Mouse (Mus musculus) midbrain, postnatal 0 days (tissue): ENCODE data around the gene Trf. TPM values are rescaled to one million over a fixed set of nuclear protein-coding genes. Genes with fewer than 3 reads are reported as not detected.

Experiments used
- ATAC-seq: fragments of 200-750 bp; cut with Nextera tagmentation; 2 replicates; pipeline ENCODE4 v1.8.0; 2017; ENCODE audit warnings: moderate number of reproducible peaks, mild to moderate bottlenecking, moderate TSS enrichment, moderate library complexity; ENCODE audit not compliant: low FRiP score
- DNase-seq: peaks from one replicate; pipeline ENCODE4 v3.0.0-alpha.2; 2015; ENCODE audit warnings: low spot score
- H3K27ac ChIP-seq: fragments of 300-500 bp; sonication (generic); 2 replicates; pipeline ENCODE4 v1.5.1; 2014; ENCODE audit warnings: low read depth, mild to moderate bottlenecking, low read length, mixed read lengths
- H3K27me3 ChIP-seq: fragments of 300-500 bp; sonication (generic); 2 replicates; pipeline ENCODE4 v1.6.1; 2014; ENCODE audit warnings: low read length, control low read depth, mixed read lengths; ENCODE audit not compliant: insufficient read depth
- H3K36me3 ChIP-seq: fragments of 300-500 bp; sonication (generic); 2 replicates; pipeline ENCODE4 v1.6.1; 2014; ENCODE audit warnings: low read length, control low read depth, mixed read lengths; ENCODE audit not compliant: insufficient read depth
- H3K4me1 ChIP-seq: fragments of 300-500 bp; sonication (generic); 2 replicates; pipeline ENCODE4 v1.6.1; 2014; ENCODE audit warnings: mild to moderate bottlenecking, control low read depth, antibody characterized with exemption, low read length, mixed read lengths; ENCODE audit not compliant: insufficient read depth
- H3K4me2 ChIP-seq: fragments of 300-500 bp; sonication (generic); 2 replicates; pipeline ENCODE4 v1.6.1; 2014; ENCODE audit warnings: low read depth, mild to moderate bottlenecking, low read length, mixed read lengths; ENCODE audit not compliant: poor library complexity, severe bottlenecking
- H3K4me3 ChIP-seq: fragments of 300-500 bp; sonication (generic); 2 replicates; pipeline ENCODE4 v1.5.1; 2014; ENCODE audit warnings: low read depth, mild to moderate bottlenecking, low read length, moderate library complexity
- H3K9ac ChIP-seq: fragments of 300-500 bp; sonication (generic); replicated peaks from 2 replicates; pipeline ENCODE4 v1.6.1; 2014; ENCODE audit warnings: mild to moderate bottlenecking, low read length, moderate library complexity, mixed read lengths; ENCODE audit not compliant: poor library complexity, severe bottlenecking
- H3K9me3 ChIP-seq: fragments of 300-500 bp; sonication (generic); 2 replicates; pipeline ENCODE4 v1.6.1; 2016; ENCODE audit warnings: low read length, control low read depth
- CTCF ChIP-seq: IDR thresholded peaks from 2 replicates; pipeline ENCODE4 v1.5.1; 2016; ENCODE audit warnings: antibody characterized with exemption, mild to moderate bottlenecking
- WGBS: fragments of 180-500 bp; shearing (Covaris S2); extraction: QIAGEN DNeasy Blood & Tissue Kit; methylation state at CpG from one replicate; pipeline ENCODE4 v1.1.7; 2014; 5-methylcytosine and 5-hydroxymethylcytosine counted together
- polyA plus RNA-seq: library from polyadenylated mRNA; unstranded; fragments of >200 nt; fragmentation: Nextera tagmentation; extraction: Ambion mirVana; gene quantifications from 2 replicates; pipeline ENCODE4 v1.2.1, GENCODE M21; 2015
- total RNA-seq: library from RNA; depleted of rRNA; stranded (reverse); fragments of >200 nt; gene quantifications from 2 replicates; pipeline ENCODE4 v1.2.3, GENCODE M21; 2014

The Trf gene
- total and polyA plus RNA-seq, 2 experiments from 2014 or later = 22.7 to 29.9 TPM

DNA sequence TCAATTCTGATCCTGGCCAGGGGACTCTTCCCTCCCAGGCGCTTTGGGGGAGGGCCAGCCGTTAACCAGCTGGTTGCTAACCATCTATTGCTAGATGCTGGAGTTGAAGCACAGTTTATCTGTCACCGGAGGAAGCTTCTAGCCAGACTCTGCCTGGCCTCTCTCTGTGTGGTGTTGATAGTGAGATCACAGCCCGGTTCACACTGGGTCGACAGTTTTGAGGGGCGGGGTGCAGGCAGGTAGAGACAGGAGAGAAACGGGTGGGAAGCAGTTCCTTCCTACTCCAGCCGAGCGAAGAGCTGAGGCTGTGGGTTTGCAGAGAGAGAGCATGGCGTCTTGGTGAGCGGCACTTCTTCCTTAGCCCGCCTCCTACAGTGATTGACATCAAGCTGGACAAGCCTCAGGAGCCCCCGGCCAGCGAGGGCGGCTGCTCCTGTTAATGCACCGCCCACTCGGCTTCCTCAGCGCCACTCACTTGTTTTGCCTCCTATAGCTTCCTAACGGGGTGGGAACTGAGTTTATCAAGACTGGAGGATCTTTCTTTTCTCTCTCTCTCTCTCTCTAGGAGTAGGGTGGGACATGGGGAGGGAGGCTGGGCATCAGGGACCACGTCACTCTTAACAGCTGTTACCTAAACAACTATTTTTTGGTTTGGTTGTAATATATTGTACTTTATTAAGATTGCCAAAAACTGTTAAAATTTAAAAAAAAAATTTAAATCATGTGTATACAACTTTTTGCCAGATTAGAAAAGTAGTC, 49.3 kb downstream of the Trf start:
- Histone ChIP-seq H3K9ac (no peak overlapping the region), H3K4me2 (peak overlapping the region; percentile 25; the same call in 1 of the 2 replicates), H3K4me3 (no peak overlapping the region), H3K27ac (no peak overlapping the region), H3K9me3 (no peaks in the 10 kb centered on the region), H3K36me3 (peaks cover 19% of the 10 kb centered on the region), H3K27me3 (no peaks in the 10 kb centered on the region), H3K4me1 (no peaks in the 10 kb centered on the region)
- 9% methylated on average over 20 of the region's 20 CpGs for WGBS
- DNase-seq (peak; percentile 83), ATAC-seq (0 out of 2 replicates have a peak, but pooled peaks have one; percentile 38)
- TF ChIP-seq CTCF = no peak

DNA sequence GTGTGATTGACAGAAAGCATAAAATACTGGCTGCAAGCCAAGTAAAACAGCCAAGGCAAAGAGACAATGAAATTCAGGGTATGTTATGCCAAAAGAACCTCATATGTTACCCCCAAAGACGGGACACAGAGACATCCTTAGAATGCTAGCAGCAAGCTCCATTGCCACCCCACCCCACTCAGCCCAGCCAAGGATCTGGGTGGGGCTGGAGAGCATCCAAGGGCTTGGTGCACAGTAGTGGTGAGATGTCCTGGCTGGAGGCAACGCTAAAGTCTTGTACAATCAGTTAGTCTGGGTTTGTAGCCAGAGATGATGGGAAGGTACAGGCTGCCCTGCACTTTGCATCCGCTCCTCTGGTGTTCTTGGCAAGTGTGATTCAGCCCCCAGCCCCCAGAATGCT, 49.9 kb downstream of the Trf start:
- Histone ChIP-seq H3K4me1 (no peaks in the 10 kb centered on the region), H3K4me2 (peak overlapping the region; percentile 25; the same call in 1 of the 2 replicates), H3K9me3 (no peaks in the 10 kb centered on the region), H3K4me3 (no peak overlapping the region), H3K36me3 (peaks cover 20% of the 10 kb centered on the region), H3K27me3 (no peaks in the 10 kb centered on the region), H3K9ac (no peak overlapping the region), H3K27ac (no peak overlapping the region)
- 49% methylated on average over 3 of the region's 3 CpGs for WGBS
- TF ChIP-seq CTCF = no peak
- DNase-seq (peak; percentile 19), ATAC-seq (0 out of 2 replicates have a peak, but pooled peaks have one; percentile 27)

DNA sequence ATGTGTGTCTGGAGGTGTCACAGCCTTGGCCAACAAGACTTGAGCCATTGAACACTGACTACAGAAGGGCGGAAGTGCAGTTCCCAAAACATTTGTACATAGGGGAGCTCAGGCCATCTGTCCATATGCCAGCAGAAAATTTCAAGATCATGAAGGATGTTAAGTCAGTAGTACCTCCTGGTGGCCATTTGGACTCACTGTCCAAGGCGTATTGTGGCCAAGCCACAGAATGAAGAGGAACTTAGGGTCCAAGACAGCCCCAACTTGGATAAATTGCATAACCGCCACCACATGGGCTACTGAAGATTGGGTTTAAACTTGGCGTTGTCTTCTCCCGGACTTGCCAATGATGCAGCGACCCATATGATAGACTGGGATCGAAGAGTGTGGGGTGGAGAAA, 54.6 kb downstream of the Trf start:
- Histone ChIP-seq H3K4me2 (no peak overlapping the region), H3K9ac (no peak overlapping the region), H3K4me1 (no peaks in the 10 kb centered on the region), H3K36me3 (peaks cover 21% of the 10 kb centered on the region), H3K4me3 (no peak overlapping the region), H3K27ac (no peak overlapping the region), H3K27me3 (no peaks in the 10 kb centered on the region), H3K9me3 (no peaks in the 10 kb centered on the region)
- 95% methylated on average over 7 of the region's 7 CpGs for WGBS
- TF ChIP-seq CTCF = no peak; the same call in 1 of the 2 replicates
- DNase-seq (no peak), ATAC-seq (no peak)

DNA sequence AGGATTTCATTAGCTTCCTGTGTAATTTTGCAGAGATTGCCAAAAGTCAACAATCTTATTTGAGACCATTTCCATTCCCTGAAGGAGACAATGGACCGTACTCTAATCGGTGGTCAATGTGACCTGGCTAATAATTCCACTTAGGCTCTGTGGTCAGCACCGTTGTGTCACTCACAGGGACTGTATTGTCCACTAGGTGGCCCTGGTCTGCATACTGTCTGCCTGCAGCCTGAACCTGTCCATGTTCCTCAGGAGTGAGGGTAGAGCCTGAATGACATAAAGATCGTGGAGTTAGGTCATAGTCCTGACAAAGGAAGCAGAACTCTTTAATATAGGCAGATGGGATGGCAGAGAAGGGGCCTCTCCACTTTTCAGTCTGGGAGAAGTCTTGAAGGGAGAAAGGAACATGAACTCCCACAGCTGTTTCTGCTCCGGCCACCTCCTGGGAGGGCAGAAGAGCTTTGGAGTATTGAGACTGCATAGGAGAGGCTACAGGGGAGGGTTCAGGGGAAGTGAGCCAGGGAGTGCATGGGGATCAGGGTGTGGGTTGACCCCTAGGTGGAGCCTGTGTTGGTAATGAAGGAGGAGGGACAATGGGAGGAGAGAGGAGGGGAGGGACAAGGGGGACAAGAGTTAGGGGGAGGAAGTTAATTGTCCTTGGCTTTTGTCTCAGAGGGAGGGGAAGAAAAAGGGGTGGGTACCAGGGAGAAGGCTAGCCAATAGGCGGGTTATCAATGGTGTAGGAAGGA, 55.3 kb downstream of the Trf start:
- DNase-seq = peak; percentile 45
- peak; percentile 73 for TF ChIP-seq CTCF
- 66% methylated on average over 6 of the region's 6 CpGs for WGBS
- Histone ChIP-seq H3K4me3 (no peak overlapping the region), H3K36me3 (peaks cover 26% of the 10 kb centered on the region), H3K27ac (no peak overlapping the region), H3K9ac (no peak overlapping the region), H3K4me1 (no peaks in the 10 kb centered on the region), H3K9me3 (no peaks in the 10 kb centered on the region), H3K4me2 (no peak overlapping the region), H3K27me3 (no peaks in the 10 kb centered on the region)
- no peak for ATAC-seq

DNA sequence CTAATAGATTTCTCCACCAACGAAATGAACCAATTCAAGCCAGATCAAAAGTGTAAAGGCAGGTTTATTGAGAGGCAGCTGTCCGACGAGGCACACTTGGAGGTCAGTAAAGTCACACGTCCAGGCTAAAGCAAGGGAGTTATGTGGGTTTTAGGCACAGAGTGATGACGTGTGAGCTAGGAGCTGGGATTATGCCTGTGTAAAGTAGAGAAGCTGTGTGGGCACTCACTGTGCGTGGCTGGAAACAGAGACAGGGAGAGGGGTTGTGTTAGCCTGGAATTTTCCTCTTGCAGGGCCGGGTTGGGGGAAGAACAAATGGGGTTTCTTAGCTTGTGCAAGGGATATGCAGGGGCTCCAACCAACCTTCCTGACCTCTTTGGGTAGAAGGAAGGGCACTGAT, 61.5 kb downstream of the Trf start:
- no peak for DNase-seq
- H3K27me3 ChIP-seq = no peaks in the 10 kb centered on the region
- no peak for TF ChIP-seq CTCF
- no peaks in the 10 kb centered on the region for H3K4me1 ChIP-seq
- no peak overlapping the region for H3K9ac ChIP-seq
- WGBS = 69% methylated on average over 7 of the region's 7 CpGs
- no peak overlapping the region for H3K4me3 ChIP-seq
- peaks cover 52% of the 10 kb centered on the region for H3K36me3 ChIP-seq
- H3K9me3 ChIP-seq = no peaks in the 10 kb centered on the region
- ATAC-seq = no peak
- H3K4me2 ChIP-seq = no peak overlapping the region
- no peak overlapping the region for H3K27ac ChIP-seq

DNA sequence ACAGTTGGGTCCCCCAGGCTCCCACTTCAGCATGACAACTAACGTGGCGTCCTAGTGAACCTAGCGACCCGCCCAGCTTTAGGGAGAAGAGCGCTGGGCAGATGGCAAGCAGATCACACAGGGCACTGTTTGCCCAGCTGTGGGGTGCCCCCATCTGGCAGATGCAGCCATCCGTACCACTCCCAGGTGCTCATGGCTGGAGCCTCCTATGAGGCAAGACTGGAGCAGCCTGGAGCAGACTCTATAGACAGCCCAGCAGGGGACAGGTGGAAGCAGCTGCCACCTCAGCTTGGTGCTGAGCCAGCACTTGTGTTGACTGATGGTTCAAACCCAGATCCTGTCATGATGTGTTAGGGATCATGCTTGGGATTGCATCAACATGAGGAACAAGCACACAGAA, 62.2 kb downstream of the Trf start:
- 71% methylated on average over 6 of the region's 6 CpGs for WGBS
- no peak overlapping the region for H3K27ac ChIP-seq
- H3K9me3 ChIP-seq = no peaks in the 10 kb centered on the region
- DNase-seq (peak; percentile 75), ATAC-seq (peak; percentile 50; the same call in 1 of the 2 replicates)
- no peak for TF ChIP-seq CTCF
- no peaks in the 10 kb centered on the region for H3K27me3 ChIP-seq
- no peak overlapping the region for H3K4me2 ChIP-seq
- peaks cover 57% of the 10 kb centered on the region for H3K36me3 ChIP-seq
- no peak overlapping the region for H3K4me3 ChIP-seq
- no peaks in the 10 kb centered on the region for H3K4me1 ChIP-seq
- H3K9ac ChIP-seq = no peak overlapping the region
